8 mouse cellular contexts compared by ENCODE assay signal in the genomic region with DNA sequence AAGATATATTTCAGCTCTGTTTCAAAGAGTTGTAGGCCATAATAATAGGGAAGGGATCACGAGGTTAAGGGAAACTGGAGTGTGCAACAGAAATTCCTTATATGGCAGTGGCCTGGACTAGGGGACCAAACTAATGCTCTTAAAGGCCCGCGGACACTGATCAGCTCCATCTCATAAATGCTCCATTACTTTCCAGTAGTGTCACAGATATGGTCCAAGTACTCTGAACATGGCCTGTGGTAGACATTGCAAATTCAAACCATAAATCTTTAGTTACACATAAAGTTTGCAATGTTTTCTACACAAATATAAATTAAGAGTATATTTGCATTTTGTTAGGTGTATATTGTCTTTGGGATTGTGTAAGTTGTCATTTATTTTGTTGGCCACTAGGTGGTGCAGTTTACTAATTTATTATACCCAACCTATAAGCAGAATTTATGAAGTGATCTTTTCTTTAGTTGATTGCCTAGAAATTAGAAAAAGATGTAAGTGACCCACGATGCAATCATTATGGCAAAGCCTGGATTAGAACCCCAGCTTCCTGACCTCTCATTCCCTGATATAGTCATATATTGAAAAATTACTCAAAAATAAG.
A peak's percentile ranks its signal among the peaks of the same experiment; 100 is the strongest.
DNase-seq lines count a peak whose midpoint lies in the region; ATAC-seq lines count a peak whose summit lies in the region.

No protein-coding gene starts in this region.

- ATAC-seq in kidney, embryonic 15.5 days (replicated peaks; ENCODE audit: low FRiP score), result 0 out of 2 replicates have a peak, but pooled peaks have one; percentile 43
- ATAC-seq in midbrain, embryonic 13.5 days, result peak; percentile 50

- no peak overlapping the region for H3K4me2 ChIP-seq in kidney, embryonic 15.5 days
- no peak overlapping the region for H3K4me2 ChIP-seq in midbrain, embryonic 13.5 days (replicated peaks)

- H3K9me3 ChIP-seq in kidney, embryonic 15.5 days (replicated peaks), result no peaks in the 10 kb centered on the region
- H3K9me3 ChIP-seq in midbrain, embryonic 13.5 days, result no peaks in the 10 kb centered on the region

- 59% methylated on average over 4 of the region's 4 CpGs for WGBS in kidney, embryonic 15.5 days
- WGBS in midbrain, embryonic 13.5 days, result 65% methylated on average over 4 of the region's 4 CpGs

- peaks cover 5% of the 10 kb centered on the region for H3K36me3 ChIP-seq in kidney, embryonic 15.5 days
- peaks cover 5% of the 10 kb centered on the region; the same call in 1 of the 2 replicates for H3K36me3 ChIP-seq in midbrain, embryonic 13.5 days

- no peak overlapping the region for H3K27ac ChIP-seq in kidney, embryonic 15.5 days
- H3K27ac ChIP-seq in midbrain, embryonic 13.5 days, result no peak overlapping the region

- H3K4me3 ChIP-seq in kidney, embryonic 15.5 days (replicated peaks), result no peak overlapping the region
- H3K4me3 ChIP-seq in midbrain, embryonic 13.5 days (replicated peaks), result no peak overlapping the region

- H3K27me3 ChIP-seq in kidney, embryonic 15.5 days, result no peaks in the 10 kb centered on the region
- H3K27me3 ChIP-seq in midbrain, embryonic 13.5 days, result no peaks in the 10 kb centered on the region

- DNase-seq in kidney, postnatal 4 days, result no peak
- DNase-seq in ES-CJ7 (ENCODE audit: low read depth, low spot score), result peak; percentile 20
- DNase-seq in embryo, embryonic 11.5 days (ENCODE audit: low read depth, low spot score), result peak; percentile 11
- no peak for DNase-seq in right cerebral cortex, adult 2 months (ENCODE audit: low spot score in 2 of 2)
- no peak for DNase-seq in adrenal gland, adult 8-10 months
- DNase-seq in lung, postnatal 4 days, result no peak

- no peak overlapping the region for H3K9ac ChIP-seq in kidney, embryonic 15.5 days
- H3K9ac ChIP-seq in midbrain, embryonic 13.5 days (replicated peaks), result no peak overlapping the region

- no peaks in the 10 kb centered on the region for H3K4me1 ChIP-seq in kidney, embryonic 15.5 days
- no peaks in the 10 kb centered on the region for H3K4me1 ChIP-seq in midbrain, embryonic 13.5 days (replicated peaks)

Comparison
In these comparisons a context has a peak if more than half of its experiments do, and no peak if none do; other contexts are left out.
1. DNase-seq: peak in ES-CJ7 (single experiment) and embryo, embryonic 11.5 days (single experiment); none in kidney, postnatal 4 days (0 of 2), right cerebral cortex, adult 2 months (0 of 2), adrenal gland, adult 8-10 months (single experiment) and lung, postnatal 4 days (0 of 2).